Mouse (Mus musculus) urinary bladder, adult 2 months (tissue): Measurements from ENCODE around the gene Cdr1. TPM values are rescaled to one million over a fixed set of nuclear protein-coding genes. Genes with fewer than 3 reads are reported as not detected.

Experiments
- DNase-seq: peaks from one replicate; pipeline ENCODE4 v3.0.0; 2022; ENCODE audit warnings: low spot score
- polyA plus RNA-seq: library from polyadenylated mRNA; depleted of rRNA; stranded (reverse); fragments of >200 nt; gene quantifications from 2 replicates; pipeline ENCODE4 v1.2.3, GENCODE M21; 2012; rRNA removed

The Cdr1 gene
- not detected in 2 replicates for polyA plus RNA-seq

- no peak for DNase-seq
These were observed at the start of gene Cdr1 for GRCm38 (mm10) chrX:61185458-61185857. Gene Cdr1, minus strand, starts transcription at chrX:61185558.

- DNase-seq, result no peak
These were observed 511 bp upstream of the Cdr1 start for GRCm38 (mm10) chrX:61185869-61186268.

- DNase-seq, result no peak
These were observed 18.8 kb downstream of the Cdr1 start for GRCm38 (mm10) chrX:61166519-61166918.

GRCm38 (mm10) chrX:61161249-61161648, 24.1 kb downstream of the Cdr1 start:
- DNase-seq, result no peak

- DNase-seq, result no peak
These were observed 30.6 kb downstream of the Cdr1 start for GRCm38 (mm10) chrX:61154657-61155256.

GRCm38 (mm10) chrX:61154246-61154645, 31.1 kb downstream of the Cdr1 start:
- no peak for DNase-seq

GRCm38 (mm10) chrX:61146569-61146968, 38.8 kb downstream of the Cdr1 start:
- DNase-seq, result no peak

GRCm38 (mm10) chrX:61145416-61145815, 39.9 kb downstream of the Cdr1 start:
- no peak for DNase-seq

GRCm38 (mm10) chrX:61134592-61134991, 50.8 kb downstream of the Cdr1 start:
- no peak for DNase-seq
